Mouse (Mus musculus) adipose tissue, adult 10 weeks (tissue): ENCODE data around the gene Slc35b3. TPM values are rescaled to one million over a fixed set of nuclear protein-coding genes. Genes with fewer than 3 reads are reported as not detected.

Experiments used
- polyA plus RNA-seq: library from polyadenylated mRNA; stranded (reverse); fragments of 350-450 nt; fragmentation: Illumina TruSeq; extraction: RNeasy Lipid Tissue Mini Kit (QIAGEN cat#74804); gene quantifications from one replicate; pipeline ENCODE4 v1.2.3, GENCODE M21; 2014; ENCODE audit warnings: low read depth, low replicate concordance

Slc35b3 gene
- 33.6 TPM for polyA plus RNA-seq

DNA sequence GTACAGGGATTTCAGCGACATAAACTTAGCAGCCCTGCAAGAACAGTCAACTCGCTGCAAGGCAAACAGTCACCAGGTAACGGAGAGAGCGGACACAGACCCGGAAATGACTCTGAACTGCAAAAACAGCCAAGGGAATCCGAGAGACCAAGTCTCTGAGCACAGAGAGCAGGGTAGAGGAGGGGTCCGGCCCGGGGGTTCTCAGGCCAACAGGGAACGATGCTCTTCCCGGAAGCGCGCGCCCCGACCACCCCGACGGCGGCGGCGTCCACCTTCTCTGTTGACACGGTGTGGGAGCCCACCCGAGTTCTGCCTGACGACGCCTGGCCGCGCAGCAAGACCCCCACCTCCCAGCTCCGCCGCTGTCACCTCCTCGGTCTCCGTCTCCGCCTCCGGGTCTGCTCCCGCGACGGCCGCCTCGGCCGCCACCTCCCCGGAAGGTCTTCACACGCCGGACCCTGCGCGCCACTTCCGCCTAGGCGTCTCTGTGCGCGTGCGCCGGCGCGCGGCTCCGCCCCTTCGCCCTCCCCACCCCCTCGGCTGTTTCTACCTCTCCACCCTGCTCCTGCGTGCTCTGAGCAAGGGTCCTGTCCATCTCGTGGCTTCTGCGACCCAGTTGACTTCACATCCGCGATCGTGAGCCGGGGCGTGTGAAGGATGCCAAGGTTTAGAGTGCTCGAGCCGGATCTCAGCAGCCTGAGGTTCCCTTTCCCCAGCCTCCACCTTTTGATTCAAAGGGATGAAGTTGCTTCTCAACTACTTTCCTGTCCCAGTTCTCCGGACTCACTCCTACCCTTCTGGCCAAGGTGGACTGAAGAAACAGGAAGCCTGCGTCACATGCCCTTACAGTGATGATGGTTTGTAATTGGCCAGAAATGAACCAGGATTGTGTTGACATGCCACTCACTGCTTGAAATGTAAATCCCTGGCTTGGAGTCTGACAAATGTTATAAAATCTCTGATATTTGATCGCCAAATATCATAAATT, at the start of gene Slc35b3:
Gene Slc35b3, minus strand, starts transcription at position 813 of the 988 bp plus-strand sequence.

